Mouse (Mus musculus) heart, embryonic 12.5 days (tissue): ENCODE data around the gene Osbpl3. TPM values are rescaled to one million over a fixed set of nuclear protein-coding genes. Genes with fewer than 3 reads are reported as not detected.
A peak's percentile ranks its signal among the peaks of the same experiment; 100 is the strongest.

Source experiments
- ATAC-seq: fragments of 200-750 bp; cut with Nextera tagmentation; 2 replicates; pipeline ENCODE4 v1.8.0; 2017; ENCODE audit warnings: moderate TSS enrichment, moderate library complexity; ENCODE audit not compliant: insufficient number of reproducible peaks, low FRiP score
- H3K27ac ChIP-seq: fragments of 300-500 bp; sonication (generic); 2 replicates; pipeline ENCODE4 v1.5.1; 2016; ENCODE audit warnings: mild to moderate bottlenecking, moderate library complexity; ENCODE audit not compliant: poor library complexity, severe bottlenecking
- H3K27me3 ChIP-seq: fragments of 300-500 bp; sonication (generic); replicated peaks from 2 replicates; pipeline ENCODE4 v1.6.1; 2016; ENCODE audit warnings: mild to moderate bottlenecking, moderate library complexity
- H3K36me3 ChIP-seq: fragments of 300-500 bp; sonication (generic); 2 replicates; pipeline ENCODE4 v1.6.1; 2016; ENCODE audit warnings: mild to moderate bottlenecking, moderate library complexity
- H3K4me1 ChIP-seq: fragments of 300-500 bp; sonication (generic); replicated peaks from 2 replicates; pipeline ENCODE4 v1.6.1; 2016; ENCODE audit warnings: mild to moderate bottlenecking
- H3K4me2 ChIP-seq: fragments of 300-500 bp; sonication (generic); 2 replicates; pipeline ENCODE4 v1.6.1; 2016; ENCODE audit warnings: mild to moderate bottlenecking, moderate library complexity
- H3K4me3 ChIP-seq: fragments of 300-500 bp; sonication (generic); 2 replicates; pipeline ENCODE4 v1.5.1; 2016; ENCODE audit warnings: mild to moderate bottlenecking
- H3K9ac ChIP-seq: fragments of 300-500 bp; sonication (generic); 2 replicates; pipeline ENCODE4 v1.6.1; 2016; ENCODE audit warnings: mild to moderate bottlenecking, moderate library complexity
- H3K9me3 ChIP-seq: fragments of 300-500 bp; sonication (generic); replicated peaks from 2 replicates; pipeline ENCODE4 v1.6.1; 2016; ENCODE audit warnings: mild to moderate bottlenecking, moderate library complexity
- WGBS: fragments of 180-500 bp; shearing (Covaris S2); methylation state at CpG from one replicate; pipeline ENCODE4 v1.1.7; 2016; 5-methylcytosine and 5-hydroxymethylcytosine counted together
- polyA plus RNA-seq: library from polyadenylated mRNA; unstranded; fragments of >200 nt; fragmentation: Nextera tagmentation; extraction: Ambion mirVana; gene quantifications from 2 replicates; pipeline ENCODE4 v1.2.1, GENCODE M21; 2016

Gene Osbpl3
- polyA plus RNA-seq, 1 experiment from 2014 or later: 15.5 TPM

GRCm38 (mm10) chr6:50424271-50424670 is 31.7 kb downstream of the Osbpl3 start:
- no peaks in the 10 kb centered on the region for H3K27me3 ChIP-seq
- H3K9ac ChIP-seq: no peak overlapping the region
- H3K4me3 ChIP-seq: no peak overlapping the region
- H3K4me1 ChIP-seq: peaks cover 12% of the 10 kb centered on the region
- no peak overlapping the region for H3K4me2 ChIP-seq
- 59% methylated on average over 4 of the region's 4 CpGs for WGBS
- no peak for ATAC-seq
- H3K9me3 ChIP-seq: no peaks in the 10 kb centered on the region
- H3K27ac ChIP-seq: no peak overlapping the region
- H3K36me3 ChIP-seq: 0 out of 2 replicates have a peak, but pooled peaks cover 8% of the 10 kb centered on the region

DNA sequence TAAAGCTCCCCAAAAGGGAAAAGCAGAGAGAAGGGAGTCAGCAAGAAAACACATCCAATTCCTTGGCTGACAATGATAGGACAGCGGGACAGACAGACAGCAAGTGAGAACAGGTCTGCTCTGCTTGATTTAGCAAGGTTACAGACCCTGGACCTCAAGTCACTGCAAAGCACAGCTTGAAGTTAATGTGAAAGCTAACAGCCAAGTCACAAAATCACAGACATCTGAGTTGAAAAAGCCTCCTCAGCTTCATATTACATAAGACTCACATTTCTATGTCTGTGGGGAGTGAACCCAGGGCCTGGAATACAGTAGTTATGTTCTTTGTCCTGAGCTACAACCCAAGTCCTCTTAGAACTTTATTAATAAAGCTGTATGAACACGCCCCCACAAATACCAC is 35.6 kb downstream of the Osbpl3 start:
- Histone ChIP-seq H3K4me1 (peaks cover 16% of the 10 kb centered on the region), H3K27ac (no peak overlapping the region), H3K4me3 (no peak overlapping the region), H3K36me3 (peaks cover 9% of the 10 kb centered on the region; the same call in 1 of the 2 replicates), H3K27me3 (no peaks in the 10 kb centered on the region), H3K4me2 (no peak overlapping the region), H3K9me3 (no peaks in the 10 kb centered on the region), H3K9ac (no peak overlapping the region)
- no peak for ATAC-seq
- WGBS: 79% methylated on average over 2 of the region's 2 CpGs

GRCm38 (mm10) chr6:50419518-50420290 is 36.3 kb downstream of the Osbpl3 start:
- no peaks in the 10 kb centered on the region for H3K27me3 ChIP-seq
- H3K4me2 ChIP-seq: no peak overlapping the region
- H3K4me3 ChIP-seq: no peak overlapping the region
- no peaks in the 10 kb centered on the region for H3K9me3 ChIP-seq
- peaks cover 6% of the 10 kb centered on the region; the same call in 1 of the 2 replicates for H3K36me3 ChIP-seq
- no peak for ATAC-seq
- H3K9ac ChIP-seq: no peak overlapping the region
- no peak overlapping the region for H3K27ac ChIP-seq
- 75% methylated on average over 10 of the region's 10 CpGs for WGBS
- H3K4me1 ChIP-seq: peaks cover 22% of the 10 kb centered on the region

- H3K9ac ChIP-seq: no peak overlapping the region
- no peak overlapping the region for H3K4me3 ChIP-seq
- H3K27me3 ChIP-seq: no peaks in the 10 kb centered on the region
- no peak overlapping the region for H3K27ac ChIP-seq
- no peak for ATAC-seq
- peaks cover 30% of the 10 kb centered on the region for H3K4me1 ChIP-seq
- no peak overlapping the region for H3K4me2 ChIP-seq
- H3K36me3 ChIP-seq: peaks cover 4% of the 10 kb centered on the region; the same call in 1 of the 2 replicates
- 86% methylated on average over 4 of the region's 4 CpGs for WGBS
- no peaks in the 10 kb centered on the region for H3K9me3 ChIP-seq
Measured at GRCm38 (mm10) chr6:50418951-50419350, 37.0 kb downstream of the Osbpl3 start.

DNA sequence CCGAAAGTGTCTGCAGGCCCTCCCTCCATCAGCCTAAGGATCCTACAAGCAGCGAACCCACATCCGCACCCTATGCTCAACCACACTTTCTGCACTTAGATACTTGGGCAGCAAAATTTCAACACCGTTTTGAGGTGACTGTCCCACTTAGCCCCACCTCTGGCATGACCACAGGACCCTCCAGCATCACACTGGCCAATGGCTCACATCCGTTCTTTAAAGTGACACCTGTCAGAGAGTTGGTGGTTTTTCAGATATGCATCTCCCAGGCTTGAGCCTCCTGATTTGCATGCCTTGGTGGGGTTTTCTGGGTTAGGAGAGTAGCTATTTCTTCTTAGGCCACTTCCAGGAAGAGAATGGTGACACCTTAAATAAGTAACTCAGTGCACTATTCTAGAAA is 39.1 kb downstream of the Osbpl3 start:
- Histone ChIP-seq H3K4me3 (no peak overlapping the region), H3K4me2 (no peak overlapping the region), H3K4me1 (peaks cover 37% of the 10 kb centered on the region), H3K9me3 (no peaks in the 10 kb centered on the region), H3K9ac (no peak overlapping the region), H3K27me3 (no peaks in the 10 kb centered on the region), H3K27ac (no peak overlapping the region), H3K36me3 (peaks cover 4% of the 10 kb centered on the region; the same call in 1 of the 2 replicates)
- ATAC-seq: no peak
- WGBS: 90% methylated on average over 5 of the region's 5 CpGs

GRCm38 (mm10) chr6:50415431-50415830 is 40.6 kb downstream of the Osbpl3 start:
- 77% methylated on average over 6 of the region's 6 CpGs for WGBS
- H3K36me3 ChIP-seq: peaks cover 8% of the 10 kb centered on the region; the same call in 1 of the 2 replicates
- no peak overlapping the region for H3K4me2 ChIP-seq
- no peak overlapping the region for H3K9ac ChIP-seq
- no peak for ATAC-seq
- peaks cover 47% of the 10 kb centered on the region for H3K4me1 ChIP-seq
- no peaks in the 10 kb centered on the region for H3K27me3 ChIP-seq
- H3K4me3 ChIP-seq: no peak overlapping the region
- no peaks in the 10 kb centered on the region for H3K9me3 ChIP-seq
- no peak overlapping the region for H3K27ac ChIP-seq

GRCm38 (mm10) chr6:50414547-50414946 is 41.5 kb downstream of the Osbpl3 start:
- H3K9ac ChIP-seq: 0 out of 2 replicates have a peak overlapping the region, but pooled peaks have one; percentile 44
- ATAC-seq: no peak

DNA sequence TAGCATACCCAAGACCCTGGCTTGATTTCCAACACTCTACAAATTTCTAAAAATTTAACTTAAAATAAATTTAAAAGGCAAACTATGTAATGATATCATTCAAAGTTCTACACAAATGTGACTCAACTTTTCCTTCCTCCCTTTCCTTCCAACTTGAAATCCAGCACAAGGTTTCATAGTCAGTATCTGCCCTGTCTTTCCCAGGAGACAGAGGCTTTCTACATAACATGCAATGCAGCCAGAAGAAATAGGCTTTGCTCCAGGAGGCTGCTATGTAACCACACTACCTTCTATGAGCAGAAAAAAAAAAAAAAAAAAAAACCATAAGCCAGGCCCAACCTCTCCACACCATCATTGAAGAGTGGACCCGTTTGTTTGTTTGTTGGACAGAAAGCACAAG is 42.6 kb downstream of the Osbpl3 start:
- Histone ChIP-seq H3K9me3 (no peaks in the 10 kb centered on the region), H3K4me2 (no peak overlapping the region), H3K4me3 (no peak overlapping the region), H3K9ac (no peak overlapping the region), H3K36me3 (peaks cover 8% of the 10 kb centered on the region; the same call in 1 of the 2 replicates), H3K27ac (no peak overlapping the region), H3K27me3 (no peaks in the 10 kb centered on the region), H3K4me1 (peaks cover 32% of the 10 kb centered on the region)
- WGBS: 85% methylated on average over 1 of the region's 1 CpGs
- no peak for ATAC-seq

More at GRCm38 (mm10) chr6:50414547-50414946, 41.5 kb downstream of the Osbpl3 start:
- no peak overlapping the region for H3K4me3 ChIP-seq
- no peaks in the 10 kb centered on the region for H3K9me3 ChIP-seq
- H3K4me1 ChIP-seq: peaks cover 38% of the 10 kb centered on the region
- H3K4me2 ChIP-seq: no peak overlapping the region
- no peaks in the 10 kb centered on the region for H3K27me3 ChIP-seq
- no peak overlapping the region; the same call in 1 of the 2 replicates for H3K27ac ChIP-seq
- 51% methylated on average over 6 of the region's 6 CpGs for WGBS
- H3K36me3 ChIP-seq: peaks cover 8% of the 10 kb centered on the region; the same call in 1 of the 2 replicates

- H3K27ac ChIP-seq: no peak overlapping the region
- WGBS: 57% methylated on average over 4 of the region's 4 CpGs
- H3K27me3 ChIP-seq: no peaks in the 10 kb centered on the region
- H3K9me3 ChIP-seq: no peaks in the 10 kb centered on the region
- H3K9ac ChIP-seq: no peak overlapping the region
- no peak for ATAC-seq
- peaks cover 35% of the 10 kb centered on the region for H3K4me1 ChIP-seq
- no peak overlapping the region for H3K4me2 ChIP-seq
- H3K4me3 ChIP-seq: no peak overlapping the region
- 0 out of 2 replicates have a peak, but pooled peaks cover 4% of the 10 kb centered on the region for H3K36me3 ChIP-seq
Measured at GRCm38 (mm10) chr6:50412174-50412573, 43.8 kb downstream of the Osbpl3 start.

GRCm38 (mm10) chr6:50404698-50405097 is 51.3 kb downstream of the Osbpl3 start:
- Histone ChIP-seq H3K4me1 (peaks cover 33% of the 10 kb centered on the region), H3K36me3 (no peaks in the 10 kb centered on the region), H3K4me2 (0 out of 2 replicates have a peak overlapping the region, but pooled peaks have one; percentile 1), H3K27me3 (no peaks in the 10 kb centered on the region), H3K9me3 (no peaks in the 10 kb centered on the region), H3K4me3 (no peak overlapping the region), H3K9ac (no peak overlapping the region), H3K27ac (peak overlapping the region; percentile 74)
- 53% methylated on average over 11 of the region's 11 CpGs for WGBS
- no peak for ATAC-seq

DNA sequence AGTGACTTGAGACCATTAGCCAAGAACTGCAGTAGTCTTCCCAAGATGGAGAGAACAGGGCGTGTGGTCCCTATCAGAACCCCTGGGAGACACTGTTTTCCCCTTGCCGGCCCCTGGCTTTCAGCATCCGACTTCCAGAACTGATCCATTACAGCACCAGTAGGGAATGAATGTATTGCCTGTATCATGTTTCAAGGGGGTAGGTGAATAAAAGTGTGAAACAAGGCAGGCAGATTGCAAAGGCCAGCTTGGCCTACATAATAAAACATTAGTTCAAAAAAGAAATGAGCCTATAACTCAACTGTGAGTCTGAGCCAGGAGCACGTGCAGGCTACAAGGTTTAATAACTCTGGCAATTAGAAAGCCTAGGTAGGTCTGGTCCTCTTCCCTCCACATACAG is 52.5 kb downstream of the Osbpl3 start:
- Histone ChIP-seq H3K27ac (no peak overlapping the region), H3K9me3 (no peaks in the 10 kb centered on the region), H3K36me3 (no peaks in the 10 kb centered on the region), H3K4me2 (no peak overlapping the region), H3K9ac (no peak overlapping the region), H3K27me3 (no peaks in the 10 kb centered on the region), H3K4me3 (no peak overlapping the region), H3K4me1 (peaks cover 41% of the 10 kb centered on the region)
- ATAC-seq: no peak
- WGBS: 81% methylated on average over 4 of the region's 4 CpGs
